Mouse (Mus musculus): ENCODE measurements around the gene Vipr2. TPM values are rescaled to one million over a fixed set of nuclear protein-coding genes. Genes with fewer than 3 reads are reported as not detected.
A peak's percentile ranks its signal among the peaks of the same experiment; 100 is the strongest.

Vipr2 gene
- polyA plus RNA-seq, 1 experiment from 2014 or later, result 4.3 TPM

DNA sequence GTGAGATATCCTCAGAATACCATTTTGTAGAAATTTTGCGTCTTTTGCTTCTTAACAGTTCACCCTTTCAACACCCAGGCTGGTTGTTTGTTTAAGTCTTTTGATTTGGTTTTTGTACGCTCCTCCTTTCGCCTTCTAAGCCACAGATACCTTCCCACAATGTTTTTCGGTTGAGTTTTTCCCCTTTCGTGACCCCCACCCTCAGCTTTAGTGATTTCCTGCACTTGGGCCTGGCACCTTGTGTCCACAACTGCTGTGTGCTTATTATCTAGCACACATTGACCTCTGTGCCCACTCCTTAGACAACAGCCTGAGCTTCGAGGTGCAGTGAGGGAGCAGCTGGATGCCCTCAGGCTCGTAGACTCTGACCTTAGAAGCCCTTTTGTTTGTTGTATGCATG is 28.8 kb upstream of the Vipr2 start:
- DNase-seq (ENCODE audit: low spot score) (no peak), ATAC-seq (ENCODE audit: low FRiP score, low TSS enrichment) (no peak)
- 35% methylated on average over 7 of the region's 7 CpGs for WGBS
- no peaks in the 10 kb centered on the region for H3K27me3 ChIP-seq (ENCODE audit: control insufficient read depth, insufficient read depth, low read length)
- no peaks in the 10 kb centered on the region for H3K4me1 ChIP-seq (replicated peaks; ENCODE audit: control insufficient read depth, insufficient read depth)
- H3K36me3 ChIP-seq (ENCODE audit: control insufficient read depth, insufficient read depth, low read length), result no peaks in the 10 kb centered on the region
- no peaks in the 10 kb centered on the region for H3K9me3 ChIP-seq (ENCODE audit: control insufficient read depth, low read length)
- peak overlapping the region; percentile 71 for H3K4me3 ChIP-seq (ENCODE audit: low read depth, low read length)
- peak overlapping the region; percentile 68 for H3K4me2 ChIP-seq (replicated peaks; ENCODE audit: low read depth)
- H3K9ac ChIP-seq (ENCODE audit: low read length), result peak overlapping the region; percentile 86
- peak overlapping the region; percentile 49; the same call in 1 of the 2 replicates for H3K27ac ChIP-seq (replicated peaks)
- TF ChIP-seq EP300 (optimal IDR thresholded peaks at IDR 0.05) (no peak), CTCF (IDR thresholded peaks at IDR 0.05; ENCODE audit: low read depth) (no peak)

GRCm38 (mm10) chr12:116049236-116049635 is 28.3 kb upstream of the Vipr2 start:
- no peak for TF ChIP-seq CTCF (IDR thresholded peaks at IDR 0.05; ENCODE audit: low read depth)
- no peak for TF ChIP-seq EP300 (optimal IDR thresholded peaks at IDR 0.05)
- Histone ChIP-seq H3K4me1 (replicated peaks; ENCODE audit: control insufficient read depth, insufficient read depth) (no peaks in the 10 kb centered on the region), H3K27me3 (ENCODE audit: control insufficient read depth, insufficient read depth, low read length) (no peaks in the 10 kb centered on the region), H3K9ac (ENCODE audit: low read length) (no peak overlapping the region), H3K4me2 (replicated peaks; ENCODE audit: low read depth) (peak overlapping the region; percentile 68), H3K9me3 (ENCODE audit: control insufficient read depth, low read length) (no peaks in the 10 kb centered on the region), H3K27ac (replicated peaks) (no peak overlapping the region), H3K36me3 (ENCODE audit: control insufficient read depth, insufficient read depth, low read length) (0 out of 2 replicates have a peak, but pooled peaks cover 1% of the 10 kb centered on the region), H3K4me3 (ENCODE audit: low read depth, low read length) (no peak overlapping the region)
- ATAC-seq (ENCODE audit: low FRiP score, low TSS enrichment) (no peak), DNase-seq (ENCODE audit: low spot score) (no peak)
- WGBS, result 38% methylated on average over 3 of the region's 3 CpGs

DNA sequence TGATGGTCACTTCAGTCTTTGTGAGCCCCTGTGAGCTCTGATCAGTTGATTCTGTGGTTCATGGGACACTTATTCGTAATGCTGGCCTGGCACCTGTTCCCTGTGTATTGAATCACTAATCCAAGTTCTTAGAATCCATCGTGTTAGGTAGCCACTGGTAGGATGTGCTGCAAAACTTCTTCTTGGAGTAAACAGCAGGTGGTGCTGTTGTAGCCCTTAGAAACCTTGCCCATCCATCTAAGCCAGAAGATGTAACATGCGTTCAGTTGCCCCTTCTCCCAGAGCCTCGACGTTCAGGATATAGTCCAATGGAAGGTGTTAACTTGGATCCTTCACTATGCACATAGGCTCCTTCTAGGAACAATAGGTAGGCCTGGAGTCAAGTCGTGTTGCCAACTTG is 27.8 kb upstream of the Vipr2 start:
- Histone ChIP-seq H3K4me1 (replicated peaks; ENCODE audit: control insufficient read depth, insufficient read depth) (no peaks in the 10 kb centered on the region), H3K9me3 (ENCODE audit: control insufficient read depth, low read length) (no peaks in the 10 kb centered on the region), H3K27ac (replicated peaks) (no peak overlapping the region), H3K4me2 (replicated peaks; ENCODE audit: low read depth) (no peak overlapping the region; the same call in 1 of the 2 replicates), H3K9ac (ENCODE audit: low read length) (no peak overlapping the region), H3K36me3 (ENCODE audit: control insufficient read depth, insufficient read depth, low read length) (peaks cover 4% of the 10 kb centered on the region), H3K27me3 (ENCODE audit: control insufficient read depth, insufficient read depth, low read length) (no peaks in the 10 kb centered on the region), H3K4me3 (ENCODE audit: low read depth, low read length) (no peak overlapping the region)
- DNase-seq (ENCODE audit: low spot score) (no peak), ATAC-seq (ENCODE audit: low FRiP score, low TSS enrichment) (no peak)
- TF ChIP-seq EP300 (optimal IDR thresholded peaks at IDR 0.05), result no peak
- peak; percentile 76 for TF ChIP-seq CTCF (IDR thresholded peaks at IDR 0.05; ENCODE audit: low read depth)
- 68% methylated on average over 6 of the region's 6 CpGs for WGBS

- DNase-seq (ENCODE audit: low spot score) (no peak), ATAC-seq (ENCODE audit: low FRiP score, low TSS enrichment) (no peak)
- Histone ChIP-seq H3K4me2 (replicated peaks; ENCODE audit: low read depth) (no peak overlapping the region), H3K27me3 (ENCODE audit: control insufficient read depth, insufficient read depth, low read length) (no peaks in the 10 kb centered on the region), H3K4me3 (ENCODE audit: low read depth, low read length) (no peak overlapping the region), H3K36me3 (ENCODE audit: control insufficient read depth, insufficient read depth, low read length) (peaks cover 26% of the 10 kb centered on the region), H3K4me1 (replicated peaks; ENCODE audit: control insufficient read depth, insufficient read depth) (no peaks in the 10 kb centered on the region), H3K27ac (replicated peaks) (no peak overlapping the region), H3K9ac (ENCODE audit: low read length) (no peak overlapping the region), H3K9me3 (ENCODE audit: control insufficient read depth, low read length) (0 out of 2 replicates have a peak, but pooled peaks cover 3% of the 10 kb centered on the region)
- TF ChIP-seq EP300 (optimal IDR thresholded peaks at IDR 0.05), result no peak
- no peak for TF ChIP-seq CTCF (IDR thresholded peaks at IDR 0.05; ENCODE audit: low read depth)
- 86% methylated on average over 8 of the region's 8 CpGs for WGBS
These were observed 23.2 kb upstream of the Vipr2 start for GRCm38 (mm10) chr12:116054342-116054741.

GRCm38 (mm10) chr12:116056112-116056511 is 21.4 kb upstream of the Vipr2 start:
- H3K9ac ChIP-seq (ENCODE audit: low read length), result no peak overlapping the region
- no peak for TF ChIP-seq EP300 (optimal IDR thresholded peaks at IDR 0.05)
- no peak for TF ChIP-seq CTCF (IDR thresholded peaks at IDR 0.05; ENCODE audit: low read depth)
- 94% methylated on average over 3 of the region's 3 CpGs for WGBS
- H3K36me3 ChIP-seq (ENCODE audit: control insufficient read depth, insufficient read depth, low read length), result peaks cover 37% of the 10 kb centered on the region
- no peak for DNase-seq (ENCODE audit: low spot score)
- no peaks in the 10 kb centered on the region for H3K4me1 ChIP-seq (replicated peaks; ENCODE audit: control insufficient read depth, insufficient read depth)
- no peak overlapping the region for H3K4me3 ChIP-seq (ENCODE audit: low read depth, low read length)
- no peaks in the 10 kb centered on the region for H3K27me3 ChIP-seq (ENCODE audit: control insufficient read depth, insufficient read depth, low read length)
- H3K4me2 ChIP-seq (replicated peaks; ENCODE audit: low read depth), result no peak overlapping the region
- H3K27ac ChIP-seq (replicated peaks), result no peak overlapping the region
- H3K9me3 ChIP-seq (ENCODE audit: control insufficient read depth, low read length), result peaks cover 6% of the 10 kb centered on the region; the same call in 1 of the 2 replicates
- no peak for ATAC-seq (ENCODE audit: low FRiP score, low TSS enrichment)

- H3K27me3 ChIP-seq (ENCODE audit: control insufficient read depth, insufficient read depth, low read length), result no peaks in the 10 kb centered on the region
- WGBS, result 93% methylated on average over 5 of the region's 5 CpGs
- H3K36me3 ChIP-seq (ENCODE audit: control insufficient read depth, insufficient read depth, low read length), result peaks cover 24% of the 10 kb centered on the region
- no peak for DNase-seq (ENCODE audit: low spot score)
- no peak overlapping the region for H3K4me3 ChIP-seq (ENCODE audit: low read depth, low read length)
- no peak overlapping the region for H3K4me2 ChIP-seq (replicated peaks; ENCODE audit: low read depth)
- TF ChIP-seq EP300 (optimal IDR thresholded peaks at IDR 0.05) (no peak), CTCF (IDR thresholded peaks at IDR 0.05; ENCODE audit: low read depth) (no peak)
- no peak overlapping the region for H3K9ac ChIP-seq (ENCODE audit: low read length)
- no peaks in the 10 kb centered on the region for H3K4me1 ChIP-seq (replicated peaks; ENCODE audit: control insufficient read depth, insufficient read depth)
- H3K27ac ChIP-seq (replicated peaks), result no peak overlapping the region
- ATAC-seq (ENCODE audit: low FRiP score, low TSS enrichment), result no peak
- H3K9me3 ChIP-seq (ENCODE audit: control insufficient read depth, low read length), result peaks cover 13% of the 10 kb centered on the region; the same call in 1 of the 2 replicates
These were observed 15.8 kb upstream of the Vipr2 start for GRCm38 (mm10) chr12:116061561-116062193.

Data from stomach, postnatal 0 days (tissue).